Comparison of ENCODE assay signal across 14 mouse cellular contexts in the genomic region with DNA sequence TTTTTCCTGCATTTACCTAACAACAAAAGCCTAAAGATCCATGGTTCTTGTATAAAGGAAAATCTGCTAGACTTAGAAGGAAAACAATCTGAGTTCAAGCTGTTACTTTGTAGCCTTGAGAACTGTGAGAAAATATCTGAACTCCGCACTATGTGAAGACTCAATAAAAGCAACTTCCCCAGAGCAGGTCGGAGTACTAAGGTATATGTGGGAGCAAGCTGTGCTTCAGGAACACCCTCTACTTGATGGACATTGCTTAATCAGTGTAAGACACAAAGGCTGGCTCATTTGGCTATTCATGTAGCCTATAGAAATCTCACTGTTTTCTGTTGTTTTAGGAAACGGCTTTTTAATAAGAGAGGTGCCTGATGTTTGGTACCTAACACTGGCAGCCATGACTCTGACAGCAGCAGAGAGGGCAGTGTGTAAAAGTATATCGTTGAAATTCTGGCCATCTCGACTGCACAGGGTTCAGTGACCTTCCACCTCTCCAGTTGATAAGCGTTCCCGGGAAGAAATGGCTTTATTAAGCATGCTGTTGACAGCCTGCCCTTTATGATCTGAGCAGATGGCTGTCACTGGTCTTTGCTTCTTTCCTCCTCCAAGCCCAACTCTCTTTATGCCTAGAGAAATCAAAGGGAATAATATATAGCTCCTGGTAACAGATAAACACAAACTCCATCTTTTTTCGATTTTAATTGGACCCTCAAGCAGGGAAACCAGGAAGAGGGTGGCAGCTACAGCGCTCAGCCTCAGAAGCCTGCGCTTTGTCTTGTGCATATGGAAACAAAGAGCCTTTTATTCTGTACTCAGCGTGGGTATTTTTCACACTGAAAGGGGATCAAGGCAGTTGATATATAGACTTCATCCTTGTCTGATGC.
DNase-seq lines count a peak whose midpoint lies in the region; ATAC-seq and TF ChIP-seq lines count a peak whose summit lies in the region.
"Had no signal": no experiment of that assay in that cellular context is flagged by ENCODE, and none has a peak within 500 bp of the region (broad histone marks: within the 10 kb centered on the region; RNA-seq: fewer than 3 reads in every experiment).

No protein-coding gene starts in this region.

- H3K4me3 ChIP-seq in forebrain, embryonic 11.5 days (ENCODE audit: low read depth, low read length), result no peak overlapping the region
- no peak overlapping the region for H3K4me3 ChIP-seq in hindbrain, embryonic 15.5 days
- H3K4me3 ChIP-seq in midbrain, embryonic 15.5 days, result no peak overlapping the region
- no peak overlapping the region for H3K4me3 ChIP-seq in lung, adult 2 months (replicated peaks; ENCODE audit: extremely low read depth, low read depth, low read length)
- H3K4me3 ChIP-seq: gastrocnemius, adult 2 months; kidney, embryonic 15.5 days had no signal

- no peaks in the 10 kb centered on the region for H3K36me3 ChIP-seq in forebrain, embryonic 11.5 days (ENCODE audit: control insufficient read depth, insufficient read depth, low read length)
- H3K36me3 ChIP-seq in hindbrain, embryonic 15.5 days, result no peaks in the 10 kb centered on the region
- H3K36me3 ChIP-seq in midbrain, embryonic 15.5 days (replicated peaks), result no peaks in the 10 kb centered on the region
- H3K36me3 ChIP-seq: G1E; kidney, embryonic 15.5 days had no signal

- 9% methylated on average over 11 of the region's 11 CpGs for WGBS in forebrain, embryonic 11.5 days
- 10% methylated on average over 11 of the region's 11 CpGs for WGBS in hindbrain, embryonic 15.5 days
- WGBS in midbrain, embryonic 15.5 days, result 10% methylated on average over 11 of the region's 11 CpGs
- WGBS in lung, adult 2 months, result 55% methylated on average over 11 of the region's 11 CpGs

- H3K4me2 ChIP-seq in forebrain, embryonic 11.5 days (ENCODE audit: low read depth, low read length, severe bottlenecking), result peak overlapping the region; percentile 8; the same call in 1 of the 2 replicates
- peak overlapping the region; percentile 22; the same call in 1 of the 2 replicates for H3K4me2 ChIP-seq in hindbrain, embryonic 15.5 days
- H3K4me2 ChIP-seq in midbrain, embryonic 15.5 days, result peak overlapping the region; percentile 21; the same call in 1 of the 2 replicates
- H3K4me2 ChIP-seq: kidney, embryonic 15.5 days had no signal

- peak; percentile 2 for DNase-seq in ZHBTc4 (ENCODE audit: low read depth, low spot score)
- peak; percentile 69 for DNase-seq in forebrain, embryonic 11.5 days (ENCODE audit: low spot score)
- no peak for DNase-seq in gastrocnemius, postnatal 25 days
- DNase-seq in lung, adult 2 months, result no peak
- no peak for DNase-seq in kidney, adult 9 months
- DNase-seq in kidney, postnatal 25 days, result no peak
- DNase-seq: adrenal gland, adult 2 months; gastrocnemius, adult 2 months; spleen, adult 18-20 months had no signal

- H3K9ac ChIP-seq in forebrain, embryonic 11.5 days (ENCODE audit: low read length), result no peak overlapping the region
- H3K9ac ChIP-seq in hindbrain, embryonic 15.5 days, result no peak overlapping the region
- no peak overlapping the region for H3K9ac ChIP-seq in midbrain, embryonic 15.5 days
- H3K9ac ChIP-seq: kidney, embryonic 15.5 days; liver, embryonic 14.5 days had no signal

- TF ChIP-seq POLR2A in lung, adult 2 months (IDR thresholded peaks at IDR 0.05; ENCODE audit: borderline replicate concordance, extremely low read depth, low read depth, low read length), result no peak

- peaks cover 2% of the 10 kb centered on the region; the same call in 1 of the 2 replicates for H3K27me3 ChIP-seq in forebrain, embryonic 11.5 days (ENCODE audit: control insufficient read depth, insufficient read depth, low read length)
- H3K27me3 ChIP-seq in hindbrain, embryonic 15.5 days, result no peaks in the 10 kb centered on the region
- H3K27me3 ChIP-seq in midbrain, embryonic 15.5 days (replicated peaks), result no peaks in the 10 kb centered on the region
- H3K27me3 ChIP-seq: kidney, embryonic 15.5 days had no signal

- no peak for TF ChIP-seq CTCF in lung, adult 2 months (IDR thresholded peaks at IDR 0.05; ENCODE audit: insufficient read depth, low read length)

- H3K4me1 ChIP-seq in forebrain, embryonic 11.5 days (replicated peaks; ENCODE audit: control insufficient read depth, insufficient read depth, low read length), result no peaks in the 10 kb centered on the region; the same call in 1 of the 2 replicates
- peaks cover 9% of the 10 kb centered on the region for H3K4me1 ChIP-seq in hindbrain, embryonic 15.5 days (replicated peaks)
- H3K4me1 ChIP-seq in midbrain, embryonic 15.5 days, result peaks cover 11% of the 10 kb centered on the region
- no peaks in the 10 kb centered on the region for H3K4me1 ChIP-seq in lung, adult 2 months (ENCODE audit: control insufficient read depth, insufficient read depth, low read length)
- H3K4me1 ChIP-seq: kidney, embryonic 15.5 days had no signal

- H3K9me3 ChIP-seq in forebrain, embryonic 11.5 days (ENCODE audit: control insufficient read depth, low read length), result no peaks in the 10 kb centered on the region
- H3K9me3 ChIP-seq in hindbrain, embryonic 15.5 days, result no peaks in the 10 kb centered on the region
- no peaks in the 10 kb centered on the region for H3K9me3 ChIP-seq in midbrain, embryonic 15.5 days
- H3K9me3 ChIP-seq: G1E; kidney, embryonic 15.5 days had no signal

- ATAC-seq in forebrain, embryonic 11.5 days (replicated peaks; ENCODE audit: low FRiP score), result peak; percentile 91
- ATAC-seq in hindbrain, embryonic 15.5 days (ENCODE audit: low FRiP score, low read depth), result peak; percentile 66
- peak; percentile 91 for ATAC-seq in midbrain, embryonic 15.5 days (replicated peaks)

- peak overlapping the region; percentile 71 for H3K27ac ChIP-seq in forebrain, embryonic 11.5 days (ENCODE audit: low read depth, low read length)
- H3K27ac ChIP-seq in hindbrain, embryonic 15.5 days (replicated peaks), result peak overlapping the region; percentile 43; the same call in 1 of the 2 replicates
- H3K27ac ChIP-seq in midbrain, embryonic 15.5 days, result peak overlapping the region; percentile 74
- H3K27ac ChIP-seq: gastrocnemius, adult 2 months; kidney, embryonic 15.5 days; liver, embryonic 14.5 days had no signal

Comparison
In these comparisons a context has a peak if more than half of its experiments do, and no peak if none do; other contexts are left out.
1. DNase-seq: peak in ZHBTc4 (single experiment) and forebrain, embryonic 11.5 days (single experiment); none in gastrocnemius, postnatal 25 days (single experiment), lung, adult 2 months (single experiment), kidney, adult 9 months (single experiment) and kidney, postnatal 25 days (0 of 2).
2. Peak in every context shown above with its lines, with median percentiles within 50 percentile points of each other: ATAC-seq, H3K27ac ChIP-seq and H3K4me2 ChIP-seq.